Comparison of ENCODE assay signal across 12 mouse cellular contexts in genomic region chr2:164513389-164513788, GRCm38 (mm10). TPM values are rescaled to one million over a fixed set of nuclear protein-coding genes. Genes with fewer than 3 reads are reported as not detected.
DNase-seq lines count a peak whose midpoint lies in the region; ATAC-seq and TF ChIP-seq lines count a peak whose summit lies in the region.
"Had no signal": no experiment of that assay in that cellular context is flagged by ENCODE, and none has a peak within 500 bp of the region (broad histone marks: within the 10 kb centered on the region; RNA-seq: fewer than 3 reads in every experiment).

No protein-coding gene starts in this region.

- no peak for ATAC-seq in forebrain, embryonic 11.5 days (replicated peaks; ENCODE audit: low FRiP score)
- no peak for ATAC-seq in forebrain, embryonic 13.5 days

- DNase-seq in 3T3-L1 (ENCODE audit: low read depth, low spot score), result peak; percentile 99
- DNase-seq in Muller cell, postnatal 12 days (ENCODE audit: inconsistent ontology term), result peak; percentile 93
- peak; percentile 55 to 74 for DNase-seq in heart, adult 2 months
- DNase-seq in kidney, postnatal 25 days, result peak; percentile 56 to 80
- DNase-seq in spleen, postnatal 14 days (ENCODE audit: low spot score in 2 of 2), result no peak
- no peak for DNase-seq in forebrain, embryonic 11.5 days (ENCODE audit: low spot score)
- no peak for DNase-seq in layer of hippocampus, adult 9-11 months
- DNase-seq: cerebellum, adult 11 months had no signal

- TF ChIP-seq EP300 in heart, adult 2 months (IDR thresholded peaks at IDR 0.05; ENCODE audit: insufficient read depth, low read depth, low read length), result peak; percentile 78; the same call in 1 of the 2 replicates

- H3K9me3 ChIP-seq in forebrain, embryonic 11.5 days (ENCODE audit: control insufficient read depth, low read length), result no peaks in the 10 kb centered on the region
- no peaks in the 10 kb centered on the region; the same call in 1 of the 2 replicates for H3K9me3 ChIP-seq in forebrain, embryonic 13.5 days (replicated peaks)
- H3K9me3 ChIP-seq: lung, embryonic 15.5 days; neural tube, embryonic 12.5 days had no signal

- intact Hi-C loops in heart, adult 2 months (cut with DNase I), result no loop called here

- H3K27ac ChIP-seq in heart, adult 2 months, result peak overlapping the region; percentile 66
- no peak overlapping the region for H3K27ac ChIP-seq in forebrain, embryonic 11.5 days (ENCODE audit: low read depth, low read length)
- H3K27ac ChIP-seq in forebrain, embryonic 13.5 days, result no peak overlapping the region
- H3K27ac ChIP-seq: lung, embryonic 15.5 days; neural tube, embryonic 12.5 days had no signal

- TF ChIP-seq POLR2A in heart, adult 2 months (IDR thresholded peaks at IDR 0.05; ENCODE audit: insufficient read depth, low read depth, low read length), result peak; percentile 31; the same call in 1 of the 2 replicates

- peaks cover 11% of the 10 kb centered on the region for H3K4me1 ChIP-seq in heart, adult 2 months (ENCODE audit: control insufficient read depth, insufficient read depth, low read length)
- no peaks in the 10 kb centered on the region for H3K4me1 ChIP-seq in forebrain, embryonic 11.5 days (replicated peaks; ENCODE audit: control insufficient read depth, insufficient read depth, low read length)
- H3K4me1 ChIP-seq in forebrain, embryonic 13.5 days, result 0 out of 2 replicates have a peak, but pooled peaks cover 4% of the 10 kb centered on the region
- H3K4me1 ChIP-seq: neural tube, embryonic 12.5 days had no signal

- no peaks in the 10 kb centered on the region for H3K36me3 ChIP-seq in heart, adult 2 months (ENCODE audit: control insufficient read depth, insufficient read depth, low read length)
- H3K36me3 ChIP-seq in forebrain, embryonic 11.5 days (ENCODE audit: control insufficient read depth, insufficient read depth, low read length), result no peaks in the 10 kb centered on the region
- peaks cover 5% of the 10 kb centered on the region; the same call in 1 of the 2 replicates for H3K36me3 ChIP-seq in forebrain, embryonic 13.5 days (ENCODE audit: poor library complexity, severe bottlenecking)
- H3K36me3 ChIP-seq: neural tube, embryonic 12.5 days had no signal

- no peak for TF ChIP-seq CTCF in heart, adult 2 months (IDR thresholded peaks at IDR 0.05)

- H3K79me2 ChIP-seq in heart, adult 2 months (replicated peaks; ENCODE audit: control insufficient read depth, insufficient read depth, low read length), result no peaks in the 10 kb centered on the region

- WGBS in heart, adult 2 months, result 32% methylated on average over 8 of the region's 8 CpGs
- 76% methylated on average over 8 of the region's 8 CpGs for whole genome bisulfite sequencing in forebrain, embryonic 11.5 days
- WGBS in forebrain, embryonic 13.5 days, result 72% methylated on average over 8 of the region's 8 CpGs

- no peaks in the 10 kb centered on the region for H3K27me3 ChIP-seq in heart, adult 2 months (ENCODE audit: control insufficient read depth, insufficient read depth, low read length)
- no peaks in the 10 kb centered on the region for H3K27me3 ChIP-seq in forebrain, embryonic 11.5 days (ENCODE audit: control insufficient read depth, insufficient read depth, low read length)
- H3K27me3 ChIP-seq in forebrain, embryonic 13.5 days, result no peaks in the 10 kb centered on the region
- H3K27me3 ChIP-seq: lung, embryonic 15.5 days; neural tube, embryonic 12.5 days had no signal

- H3K9ac ChIP-seq in heart, adult 2 months (ENCODE audit: low read depth, low read length), result no peak overlapping the region
- H3K9ac ChIP-seq in forebrain, embryonic 11.5 days (ENCODE audit: low read length), result no peak overlapping the region
- H3K9ac ChIP-seq in forebrain, embryonic 13.5 days, result no peak overlapping the region
- H3K9ac ChIP-seq: lung, embryonic 15.5 days; neural tube, embryonic 12.5 days had no signal

- H3K4me3 ChIP-seq in heart, adult 2 months, result no peak overlapping the region
- H3K4me3 ChIP-seq in forebrain, embryonic 11.5 days (ENCODE audit: low read depth, low read length), result no peak overlapping the region
- no peak overlapping the region for H3K4me3 ChIP-seq in forebrain, embryonic 13.5 days
- H3K4me3 ChIP-seq: lung, embryonic 15.5 days; neural tube, embryonic 12.5 days had no signal

- no peak overlapping the region for H3K4me2 ChIP-seq in forebrain, embryonic 11.5 days (ENCODE audit: low read depth, low read length, severe bottlenecking)
- H3K4me2 ChIP-seq in forebrain, embryonic 13.5 days, result no peak overlapping the region
- H3K4me2 ChIP-seq: lung, embryonic 15.5 days; neural tube, embryonic 12.5 days had no signal

RNA-seq across cellular contexts. Expression of gene Pigt, which starts 16.1 kb away (rescaled TPM):
- total RNA-seq in heart, adult 2 months (2021), result 10 to 100 TPM; 31.3 to 31.5 TPM
- polyA plus RNA-seq in heart, adult 2 months (2012; rRNA removed), result 47.1 and 51.3 TPM in 2 replicates
- 51.3 and 60.3 TPM in 2 replicates for polyA plus RNA-seq in forebrain, embryonic 11.5 days (2014; fragmentation: Nextera tagmentation; extraction: Ambion mirVana)
- polyA plus RNA-seq in forebrain, embryonic 13.5 days (2015; fragmentation: Nextera tagmentation; extraction: Ambion mirVana), result 47.2 and 52.2 TPM in 2 replicates

RNA-seq across cellular contexts. Expression of gene Dbndd2, which starts 27.5 kb away (rescaled TPM):
- 10 to 100 TPM in 1 of 2 experiments, 1 to 10 TPM in 1; 8.0 to 10.3 TPM for total RNA-seq in heart, adult 2 months (2021)
- 17.9 and 31.9 TPM in 2 replicates for polyA plus RNA-seq in heart, adult 2 months (2012; rRNA removed)
- polyA plus RNA-seq in forebrain, embryonic 11.5 days (2014; fragmentation: Nextera tagmentation; extraction: Ambion mirVana), result 3.4 and 3.6 TPM in 2 replicates
- polyA plus RNA-seq in forebrain, embryonic 13.5 days (2015; fragmentation: Nextera tagmentation; extraction: Ambion mirVana), result 6.3 and 7.3 TPM in 2 replicates

RNA-seq across cellular contexts. Expression of gene Trp53tg5, which starts 39.9 kb away (rescaled TPM):
- total RNA-seq in heart, adult 2 months (2021), result not detected
- polyA plus RNA-seq in heart, adult 2 months (2012; rRNA removed), result not detected in 2 replicates
- not detected in 2 replicates for polyA plus RNA-seq in forebrain, embryonic 11.5 days (2014; fragmentation: Nextera tagmentation; extraction: Ambion mirVana)
- not detected in 2 replicates for polyA plus RNA-seq in forebrain, embryonic 13.5 days (2015; fragmentation: Nextera tagmentation; extraction: Ambion mirVana)
- total RNA-seq: left cerebral cortex, postnatal 36 days had no signal
- polyA plus RNA-seq: lung, embryonic 15.5 days; neural tube, embryonic 12.5 days had no signal

RNA-seq across cellular contexts. Expression of gene Wfdc2, which starts 48.8 kb away (rescaled TPM):
- total RNA-seq in heart, adult 2 months (2021), result 1 to 10 TPM in 1 of 2 experiments, under 1 TPM in 1; 0.43 to 1.3 TPM
- polyA plus RNA-seq in heart, adult 2 months (2012; rRNA removed), result 0.50 and 78.4 TPM in 2 replicates
- 35.1 and 44.4 TPM in 2 replicates for polyA plus RNA-seq in forebrain, embryonic 11.5 days (2014; fragmentation: Nextera tagmentation; extraction: Ambion mirVana)
- 15.4 and 21.2 TPM in 2 replicates for polyA plus RNA-seq in forebrain, embryonic 13.5 days (2015; fragmentation: Nextera tagmentation; extraction: Ambion mirVana)
- total RNA-seq: left cerebral cortex, postnatal 36 days had no signal

RNA-seq across cellular contexts. Expression of gene Gm20458, which starts 52.6 kb away (rescaled TPM):
- total RNA-seq in heart, adult 2 months (2021), result 1 to 10 TPM; 8.0 to 9.2 TPM
- polyA plus RNA-seq in heart, adult 2 months (2012; rRNA removed), result 7.8 and 17.2 TPM in 2 replicates
- 3.2 and 7.3 TPM in 2 replicates for polyA plus RNA-seq in forebrain, embryonic 11.5 days (2014; fragmentation: Nextera tagmentation; extraction: Ambion mirVana)
- polyA plus RNA-seq in forebrain, embryonic 13.5 days (2015; fragmentation: Nextera tagmentation; extraction: Ambion mirVana), result 3.6 and 3.7 TPM in 2 replicates

Comparison
In these comparisons a context has a peak if more than half of its experiments do, and no peak if none do; other contexts are left out.
1. DNase-seq: peak in 3T3-L1 (single experiment), Muller cell, postnatal 12 days (single experiment), heart, adult 2 months (2 of 2) and kidney, postnatal 25 days (2 of 2); none in spleen, postnatal 14 days (0 of 2), forebrain, embryonic 11.5 days (single experiment) and layer of hippocampus, adult 9-11 months (single experiment).